Mouse (Mus musculus) forebrain, embryonic 15.5 days (tissue): ENCODE measurements around the gene Ly6g5c. TPM values are rescaled to one million over a fixed set of nuclear protein-coding genes. Genes with fewer than 3 reads are reported as not detected.
A peak's percentile ranks its signal among the peaks of the same experiment; 100 is the strongest.

Experiments used
- ATAC-seq: fragments of 200-750 bp; cut with Nextera tagmentation; replicated peaks from 2 replicates; pipeline ENCODE4 v1.8.0; 2017; ENCODE audit warnings: mild to moderate bottlenecking, moderate TSS enrichment, moderate library complexity
- H3K27ac ChIP-seq: fragments of 300-500 bp; sonication (generic); replicated peaks from 2 replicates; pipeline ENCODE4 v1.5.1; 2015; ENCODE audit warnings: mild to moderate bottlenecking, inconsistent platforms
- H3K27me3 ChIP-seq: fragments of 300-500 bp; sonication (generic); 2 replicates; pipeline ENCODE4 v1.6.1; 2015; ENCODE audit warnings: inconsistent platforms
- H3K36me3 ChIP-seq: fragments of 300-500 bp; sonication (generic); 2 replicates; pipeline ENCODE4 v1.6.1; 2015; ENCODE audit warnings: mild to moderate bottlenecking, inconsistent platforms
- H3K4me1 ChIP-seq: fragments of 300-500 bp; sonication (generic); 2 replicates; pipeline ENCODE4 v1.6.1; 2015; ENCODE audit warnings: inconsistent platforms
- H3K4me2 ChIP-seq: fragments of 300-500 bp; sonication (generic); replicated peaks from 2 replicates; pipeline ENCODE4 v1.6.1; 2015; ENCODE audit warnings: mild to moderate bottlenecking, inconsistent platforms
- H3K4me3 ChIP-seq: fragments of 300-500 bp; sonication (generic); 2 replicates; pipeline ENCODE4 v1.5.1; 2015; ENCODE audit warnings: mild to moderate bottlenecking, inconsistent platforms
- H3K9ac ChIP-seq: fragments of 300-500 bp; sonication (generic); replicated peaks from 2 replicates; pipeline ENCODE4 v1.6.1; 2015; ENCODE audit warnings: mild to moderate bottlenecking, inconsistent platforms
- H3K9me3 ChIP-seq: fragments of 300-500 bp; sonication (generic); 2 replicates; pipeline ENCODE4 v1.6.1; 2016; ENCODE audit warnings: inconsistent platforms
- WGBS: fragments of 180-500 bp; shearing (Covaris S2); methylation state at CpG from one replicate; pipeline ENCODE4 v1.1.7; 2015; ENCODE audit warnings: mixed read lengths; 5-methylcytosine and 5-hydroxymethylcytosine counted together
- polyA plus RNA-seq: library from polyadenylated mRNA; unstranded; fragments of >200 nt; fragmentation: Nextera tagmentation; extraction: Ambion mirVana; gene quantifications from 2 replicates; pipeline ENCODE4 v1.2.1, GENCODE M21; 2015

Gene Ly6g5c
- polyA plus RNA-seq = not detected in 2 replicates

GRCm38 (mm10) chr17:35108097-35108496, at the start of gene Ly6g5c:
Gene Ly6g5c (plus strand): TSS chr17:35108279.
- Histone ChIP-seq H3K9me3 (no peaks in the 10 kb centered on the region), H3K4me3 (no peak within 1 kb of the TSS), H3K27me3 (no peaks in the 10 kb centered on the region), H3K4me1 (peaks cover 6% of the 10 kb centered on the region), H3K9ac (no peak within 1 kb of the TSS), H3K36me3 (peaks cover 5% of the 10 kb centered on the region), H3K27ac (no peak within 1 kb of the TSS), H3K4me2 (no peak within 1 kb of the TSS)
- 87% methylated on average over 6 of the region's 6 CpGs for WGBS
- no peak for ATAC-seq

GRCm38 (mm10) chr17:35058316-35058715, 49.8 kb upstream of the Ly6g5c start:
- no peak overlapping the region; the same call in 1 of the 2 replicates for H3K4me2 ChIP-seq
- 66% methylated on average over 9 of the region's 9 CpGs for WGBS
- H3K27ac ChIP-seq = peak overlapping the region; percentile 91; the same call in 1 of the 2 replicates
- H3K9me3 ChIP-seq = no peaks in the 10 kb centered on the region
- H3K27me3 ChIP-seq = no peaks in the 10 kb centered on the region
- peaks cover 24% of the 10 kb centered on the region for H3K4me1 ChIP-seq
- H3K36me3 ChIP-seq = peaks cover 38% of the 10 kb centered on the region
- H3K4me3 ChIP-seq = no peak overlapping the region; the same call in 1 of the 2 replicates
- 0 out of 2 replicates have a peak, but pooled peaks have one; percentile 0 for ATAC-seq
- no peak overlapping the region for H3K9ac ChIP-seq

GRCm38 (mm10) chr17:35058911-35059892, 48.9 kb upstream of the Ly6g5c start, which contains the start of gene Ddah2:
Gene Ddah2 (plus strand): TSS chr17:35059035.
- Histone ChIP-seq H3K9me3 (no peaks in the 10 kb centered on the region), H3K27ac (peak within 1 kb of the TSS; percentile 91), H3K4me2 (peak within 1 kb of the TSS; percentile 92), H3K4me3 (peak within 1 kb of the TSS; percentile 80), H3K9ac (peak within 1 kb of the TSS; percentile 89), H3K27me3 (peaks cover 8% of the 10 kb centered on the region; the same call in 1 of the 2 replicates), H3K36me3 (peaks cover 33% of the 10 kb centered on the region), H3K4me1 (peaks cover 24% of the 10 kb centered on the region)
- under 1% methylated on average over 57 of the region's 57 CpGs for WGBS
- peak; percentile 89 for ATAC-seq

GRCm38 (mm10) chr17:35060071-35060470, 48.0 kb upstream of the Ly6g5c start:
- H3K4me3 ChIP-seq = peak overlapping the region; percentile 80
- H3K4me1 ChIP-seq = peaks cover 32% of the 10 kb centered on the region
- peaks cover 30% of the 10 kb centered on the region for H3K36me3 ChIP-seq
- H3K9me3 ChIP-seq = no peaks in the 10 kb centered on the region
- peaks cover 13% of the 10 kb centered on the region; the same call in 1 of the 2 replicates for H3K27me3 ChIP-seq
- peak overlapping the region; percentile 89 for H3K9ac ChIP-seq
- ATAC-seq = peak; percentile 12; the same call in 1 of the 2 replicates
- H3K4me2 ChIP-seq = peak overlapping the region; percentile 92
- 16% methylated on average over 14 of the region's 14 CpGs for WGBS
- H3K27ac ChIP-seq = no peak overlapping the region

GRCm38 (mm10) chr17:35060737-35061297, 47.3 kb upstream of the Ly6g5c start:
- Histone ChIP-seq H3K27ac (no peak overlapping the region), H3K9me3 (no peaks in the 10 kb centered on the region), H3K36me3 (peaks cover 27% of the 10 kb centered on the region; the same call in 1 of the 2 replicates), H3K4me2 (peak overlapping the region; percentile 92), H3K9ac (peak overlapping the region; percentile 89), H3K27me3 (peaks cover 19% of the 10 kb centered on the region; the same call in 1 of the 2 replicates), H3K4me3 (peak overlapping the region; percentile 80), H3K4me1 (peaks cover 38% of the 10 kb centered on the region)
- 57% methylated on average over 22 of the region's 22 CpGs for WGBS
- no peak for ATAC-seq

GRCm38 (mm10) chr17:35061299-35061698, 46.8 kb upstream of the Ly6g5c start:
- Histone ChIP-seq H3K4me2 (no peak overlapping the region), H3K4me1 (peaks cover 38% of the 10 kb centered on the region), H3K27ac (no peak overlapping the region), H3K36me3 (peaks cover 26% of the 10 kb centered on the region; the same call in 1 of the 2 replicates), H3K9me3 (no peaks in the 10 kb centered on the region), H3K9ac (no peak overlapping the region), H3K4me3 (peak overlapping the region; percentile 80; the same call in 1 of the 2 replicates), H3K27me3 (peaks cover 19% of the 10 kb centered on the region; the same call in 1 of the 2 replicates)
- ATAC-seq = no peak
- 87% methylated on average over 8 of the region's 8 CpGs for WGBS

GRCm38 (mm10) chr17:35063466-35063865, 44.6 kb upstream of the Ly6g5c start:
- Histone ChIP-seq H3K9me3 (no peaks in the 10 kb centered on the region), H3K4me2 (no peak overlapping the region), H3K36me3 (peaks cover 23% of the 10 kb centered on the region; the same call in 1 of the 2 replicates), H3K4me1 (peaks cover 38% of the 10 kb centered on the region), H3K9ac (no peak overlapping the region), H3K27me3 (peaks cover 24% of the 10 kb centered on the region; the same call in 1 of the 2 replicates), H3K4me3 (no peak overlapping the region), H3K27ac (no peak overlapping the region)
- WGBS = 95% methylated on average over 3 of the region's 3 CpGs
- ATAC-seq = no peak

GRCm38 (mm10) chr17:35064378-35064877, 43.7 kb upstream of the Ly6g5c start:
- Histone ChIP-seq H3K4me1 (peaks cover 35% of the 10 kb centered on the region), H3K27me3 (peaks cover 24% of the 10 kb centered on the region; the same call in 1 of the 2 replicates), H3K4me2 (no peak overlapping the region), H3K9ac (no peak overlapping the region), H3K36me3 (peaks cover 23% of the 10 kb centered on the region; the same call in 1 of the 2 replicates), H3K4me3 (no peak overlapping the region), H3K9me3 (no peaks in the 10 kb centered on the region), H3K27ac (no peak overlapping the region)
- ATAC-seq = no peak
- 36% methylated on average over 10 of the region's 10 CpGs for WGBS

GRCm38 (mm10) chr17:35064951-35065947, 42.8 kb upstream of the Ly6g5c start, which contains the start of gene Ly6g6c:
Gene Ly6g6c (plus strand): TSS chr17:35065388.
- 2% methylated on average over 48 of the region's 48 CpGs for WGBS
- Histone ChIP-seq H3K4me2 (peak within 1 kb of the TSS; percentile 38), H3K27ac (no peak within 1 kb of the TSS), H3K9me3 (no peaks in the 10 kb centered on the region), H3K9ac (no peak within 1 kb of the TSS; the same call in 1 of the 2 replicates), H3K36me3 (peaks cover 23% of the 10 kb centered on the region; the same call in 1 of the 2 replicates), H3K4me3 (peak within 1 kb of the TSS; percentile 12), H3K4me1 (peaks cover 29% of the 10 kb centered on the region), H3K27me3 (peaks cover 24% of the 10 kb centered on the region; the same call in 1 of the 2 replicates)
- no peak for ATAC-seq

- H3K4me2 ChIP-seq = peak within 1 kb of the TSS; percentile 38
- H3K36me3 ChIP-seq = peaks cover 18% of the 10 kb centered on the region; the same call in 1 of the 2 replicates
- peaks cover 21% of the 10 kb centered on the region for H3K4me1 ChIP-seq
- no peak within 1 kb of the TSS for H3K27ac ChIP-seq
- H3K9ac ChIP-seq = no peak within 1 kb of the TSS; the same call in 1 of the 2 replicates
- H3K4me3 ChIP-seq = peak within 1 kb of the TSS; percentile 12
- no peak for ATAC-seq
- peaks cover 24% of the 10 kb centered on the region; the same call in 1 of the 2 replicates for H3K27me3 ChIP-seq
- no peaks in the 10 kb centered on the region for H3K9me3 ChIP-seq
- 46% methylated on average over 10 of the region's 10 CpGs for WGBS
Observed at GRCm38 (mm10) chr17:35066084-35066483, 42.0 kb upstream of the Ly6g5c start, which contains the start of gene Mpig6b. Gene Mpig6b (minus strand): TSS chr17:35066184.
